Mouse (Mus musculus): ENCODE data around the gene Henmt1. TPM values are rescaled to one million over a fixed set of nuclear protein-coding genes. Genes with fewer than 3 reads are reported as not detected.

The Henmt1 gene
- 1.6 and 1.9 TPM in 2 replicates for polyA plus RNA-seq (2016; fragmentation: Nextera tagmentation; extraction: Ambion mirVana)

DNA sequence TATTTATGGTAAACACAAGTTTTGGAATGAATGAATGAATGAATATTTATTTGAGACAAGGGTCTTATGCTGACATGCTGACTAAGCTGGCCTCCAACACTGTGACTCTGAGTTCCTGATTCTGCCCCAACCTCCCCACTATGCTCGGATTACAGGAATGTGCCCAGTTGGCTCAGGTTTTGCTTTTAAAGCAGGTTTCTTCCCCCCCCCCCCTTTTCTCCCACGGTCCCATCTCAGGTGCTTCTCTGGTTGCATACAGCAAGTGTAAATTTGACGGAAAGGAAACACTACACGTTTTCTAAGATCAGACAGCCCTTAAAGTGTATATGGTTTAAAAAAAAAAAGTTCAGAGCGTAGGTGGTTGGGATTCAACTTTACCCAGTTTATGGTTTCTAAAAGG is at the start of gene Henmt1:
Henmt1 (plus strand) TSS at position 301 of the 400 bp plus-strand sequence.
- peak within 1 kb of the TSS; percentile 53 for H3K4me2 ChIP-seq (replicated peaks)
- H3K9ac ChIP-seq = no peak within 1 kb of the TSS
- no peaks in the 10 kb centered on the region for H3K4me1 ChIP-seq
- no peaks in the 10 kb centered on the region for H3K9me3 ChIP-seq
- peak within 1 kb of the TSS; percentile 35 for H3K4me3 ChIP-seq
- no peak within 1 kb of the TSS for H3K27ac ChIP-seq
- no peak for ATAC-seq (ENCODE audit: insufficient number of reproducible peaks, insufficient read depth, low FRiP score, low TSS enrichment)
- H3K36me3 ChIP-seq = no peaks in the 10 kb centered on the region
- H3K27me3 ChIP-seq = no peaks in the 10 kb centered on the region
- 83% methylated on average over 5 of the region's 5 CpGs for WGBS

DNA sequence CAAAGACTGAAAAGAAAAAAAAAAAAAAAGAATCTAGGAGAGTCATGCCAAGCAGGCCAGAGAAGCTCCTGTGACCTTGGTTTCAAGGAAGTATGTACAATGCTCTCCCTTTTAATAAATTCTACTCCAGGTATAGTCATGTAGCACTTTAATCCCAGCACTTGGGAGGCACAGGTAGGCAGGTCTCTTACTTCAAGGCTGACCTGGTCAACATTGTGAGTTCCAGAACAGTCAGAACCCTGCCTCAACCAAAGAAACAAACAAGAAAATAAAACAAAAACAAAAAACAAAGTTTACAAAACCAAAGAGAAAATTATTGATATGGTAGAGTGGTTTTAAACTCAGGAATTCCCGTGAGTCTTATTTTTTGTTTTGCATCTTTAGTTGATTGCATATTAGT is 49.8 kb upstream of the Henmt1 start, which contains the start of gene Fndc7:
Fndc7 (minus strand) TSS at position 101 of the 400 bp plus-strand sequence.
- H3K4me3 ChIP-seq = no peak within 1 kb of the TSS
- no peak within 1 kb of the TSS for H3K9ac ChIP-seq
- H3K27me3 ChIP-seq = no peaks in the 10 kb centered on the region
- H3K27ac ChIP-seq = no peak within 1 kb of the TSS
- no peaks in the 10 kb centered on the region for H3K4me1 ChIP-seq
- WGBS = 92% methylated on average over 1 of the region's 1 CpGs
- no peak within 1 kb of the TSS for H3K4me2 ChIP-seq (replicated peaks)
- H3K9me3 ChIP-seq = no peaks in the 10 kb centered on the region
- no peaks in the 10 kb centered on the region for H3K36me3 ChIP-seq
- ATAC-seq (ENCODE audit: insufficient number of reproducible peaks, insufficient read depth, low FRiP score, low TSS enrichment) = no peak

DNA sequence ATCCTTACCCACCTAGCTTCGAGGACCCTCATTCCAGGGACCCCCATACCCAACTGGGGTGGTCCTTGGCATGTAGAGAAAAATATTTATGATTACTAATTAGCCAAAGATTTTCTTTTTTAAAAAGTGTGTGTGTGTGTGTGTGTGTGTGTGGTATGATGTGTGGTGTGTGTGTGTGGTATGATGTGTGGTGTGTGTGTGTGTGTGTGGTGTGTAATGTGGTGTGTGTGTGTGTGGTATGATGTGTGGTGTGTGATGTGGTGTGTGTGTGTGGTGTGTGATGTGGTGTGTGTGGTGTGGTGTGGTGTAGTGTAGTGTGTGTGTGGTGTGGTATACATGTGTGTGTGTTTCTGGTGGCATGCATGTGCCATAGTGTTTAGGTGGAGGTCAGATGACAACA is 47.6 kb upstream of the Henmt1 start:
- no peaks in the 10 kb centered on the region for H3K4me1 ChIP-seq
- ATAC-seq (ENCODE audit: insufficient number of reproducible peaks, insufficient read depth, low FRiP score, low TSS enrichment) = no peak
- H3K4me2 ChIP-seq (replicated peaks) = no peak overlapping the region
- H3K36me3 ChIP-seq = no peaks in the 10 kb centered on the region
- H3K27ac ChIP-seq = no peak overlapping the region
- H3K9me3 ChIP-seq = no peaks in the 10 kb centered on the region
- no peaks in the 10 kb centered on the region for H3K27me3 ChIP-seq
- H3K9ac ChIP-seq = no peak overlapping the region
- no peak overlapping the region for H3K4me3 ChIP-seq
- 73% methylated on average over 1 of the region's 1 CpGs for WGBS

DNA sequence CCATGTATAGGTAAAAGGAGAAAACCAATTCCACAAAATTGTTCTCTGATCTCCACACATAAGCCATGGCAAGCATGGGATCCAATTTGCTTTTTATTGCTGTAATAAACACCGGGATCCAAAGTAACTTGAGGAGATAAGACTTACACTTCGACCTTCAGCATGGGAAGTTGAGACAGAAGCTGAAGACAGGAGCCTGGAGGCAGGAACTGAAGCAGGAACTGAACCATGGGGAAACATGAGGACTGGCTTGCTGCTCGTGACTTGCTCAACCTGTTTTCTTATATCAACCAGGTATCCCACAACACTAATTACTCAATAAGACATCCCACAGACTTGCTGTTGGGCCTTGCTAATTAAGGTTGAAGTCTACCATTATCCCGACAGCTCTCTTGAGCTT is 46.8 kb upstream of the Henmt1 start:
- Histone ChIP-seq H3K4me3 (no peak overlapping the region), H3K4me2 (replicated peaks) (no peak overlapping the region)
- WGBS = 73% methylated on average over 4 of the region's 4 CpGs

GRCm38 (mm10) chr3:108898640-108899039 is 41.0 kb upstream of the Henmt1 start:
- Histone ChIP-seq H3K9me3 (no peaks in the 10 kb centered on the region), H3K9ac (no peak overlapping the region), H3K27ac (no peak overlapping the region), H3K4me2 (replicated peaks) (no peak overlapping the region), H3K27me3 (no peaks in the 10 kb centered on the region), H3K36me3 (peaks cover 15% of the 10 kb centered on the region), H3K4me3 (no peak overlapping the region), H3K4me1 (no peaks in the 10 kb centered on the region)
- ATAC-seq (ENCODE audit: insufficient number of reproducible peaks, insufficient read depth, low FRiP score, low TSS enrichment) = no peak
- WGBS = 93% methylated on average over 4 of the region's 4 CpGs

More for the DNA sequence above, 46.8 kb upstream of the Henmt1 start:
- H3K27ac ChIP-seq = no peak overlapping the region
- no peak for ATAC-seq (ENCODE audit: insufficient number of reproducible peaks, insufficient read depth, low FRiP score, low TSS enrichment)
- H3K9me3 ChIP-seq = no peaks in the 10 kb centered on the region
- H3K4me1 ChIP-seq = no peaks in the 10 kb centered on the region
- H3K27me3 ChIP-seq = no peaks in the 10 kb centered on the region
- no peak overlapping the region for H3K9ac ChIP-seq
- H3K36me3 ChIP-seq = no peaks in the 10 kb centered on the region

- WGBS = 88% methylated on average over 3 of the region's 3 CpGs
- H3K27me3 ChIP-seq = no peaks in the 10 kb centered on the region
- no peak for ATAC-seq (ENCODE audit: insufficient number of reproducible peaks, insufficient read depth, low FRiP score, low TSS enrichment)
- no peaks in the 10 kb centered on the region for H3K4me1 ChIP-seq
- H3K4me3 ChIP-seq = no peak overlapping the region
- H3K4me2 ChIP-seq (replicated peaks) = no peak overlapping the region
- no peak overlapping the region for H3K9ac ChIP-seq
- H3K9me3 ChIP-seq = no peaks in the 10 kb centered on the region
- no peak overlapping the region for H3K27ac ChIP-seq
- H3K36me3 ChIP-seq = peaks cover 30% of the 10 kb centered on the region
Measured at GRCm38 (mm10) chr3:108900147-108900546, 39.5 kb upstream of the Henmt1 start.

- H3K36me3 ChIP-seq = peaks cover 33% of the 10 kb centered on the region
- no peak overlapping the region for H3K4me3 ChIP-seq
- no peaks in the 10 kb centered on the region for H3K4me1 ChIP-seq
- no peaks in the 10 kb centered on the region for H3K27me3 ChIP-seq
- ATAC-seq (ENCODE audit: insufficient number of reproducible peaks, insufficient read depth, low FRiP score, low TSS enrichment) = no peak
- no peak overlapping the region for H3K27ac ChIP-seq
- WGBS = 80% methylated on average over 5 of the region's 5 CpGs
- no peaks in the 10 kb centered on the region for H3K9me3 ChIP-seq
- H3K4me2 ChIP-seq (replicated peaks) = no peak overlapping the region
- H3K9ac ChIP-seq = no peak overlapping the region
Measured at GRCm38 (mm10) chr3:108900681-108901080, 39.0 kb upstream of the Henmt1 start.

DNA sequence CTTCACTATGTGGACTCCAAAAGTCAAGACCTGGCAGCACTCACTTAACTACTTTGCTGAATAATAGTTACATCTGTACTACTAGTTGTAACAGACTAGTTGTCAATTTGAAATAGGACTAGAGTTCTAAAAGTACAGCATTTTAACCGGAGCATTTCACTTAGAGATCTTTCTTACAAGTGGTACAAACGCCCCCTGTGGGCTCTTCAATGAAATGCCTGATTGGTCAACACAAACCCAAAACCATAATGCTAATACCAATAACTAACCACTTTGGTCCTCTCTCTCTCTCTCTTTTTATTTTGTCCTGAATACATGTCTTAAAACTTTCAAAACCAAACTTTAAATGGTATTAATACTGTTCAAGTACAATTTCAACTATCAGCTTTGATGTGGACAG is 37.6 kb upstream of the Henmt1 start:
- peaks cover 39% of the 10 kb centered on the region for H3K36me3 ChIP-seq
- no peaks in the 10 kb centered on the region for H3K9me3 ChIP-seq
- H3K27me3 ChIP-seq = no peaks in the 10 kb centered on the region
- H3K4me2 ChIP-seq (replicated peaks) = no peak overlapping the region
- H3K4me1 ChIP-seq = no peaks in the 10 kb centered on the region
- H3K4me3 ChIP-seq = no peak overlapping the region
- H3K9ac ChIP-seq = no peak overlapping the region
- WGBS = 57% methylated on average over 2 of the region's 2 CpGs
- H3K27ac ChIP-seq = no peak overlapping the region
- ATAC-seq (ENCODE audit: insufficient number of reproducible peaks, insufficient read depth, low FRiP score, low TSS enrichment) = no peak

DNA sequence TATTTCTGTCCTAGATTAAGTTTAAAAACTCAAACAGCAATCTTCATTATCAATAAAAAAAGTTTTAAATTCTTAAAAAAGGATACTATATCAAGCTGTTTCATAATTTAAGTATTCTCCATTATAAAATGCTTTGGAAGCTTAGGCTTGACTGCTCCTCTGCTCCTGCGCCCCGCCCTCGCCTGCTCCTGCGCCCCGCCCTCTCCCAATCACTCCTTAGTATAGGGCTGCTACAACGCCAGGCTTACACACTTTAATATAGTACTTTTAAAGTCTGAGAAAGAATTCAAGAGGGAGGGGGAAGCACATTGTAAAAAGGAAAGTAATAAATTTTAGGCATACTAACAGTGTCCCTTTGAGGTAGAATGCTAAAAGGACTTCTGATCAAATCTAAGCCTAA is 36.7 kb upstream of the Henmt1 start:
- Histone ChIP-seq H3K4me1 (no peaks in the 10 kb centered on the region), H3K36me3 (peaks cover 42% of the 10 kb centered on the region), H3K27ac (no peak overlapping the region), H3K9me3 (no peaks in the 10 kb centered on the region), H3K4me2 (replicated peaks) (no peak overlapping the region), H3K4me3 (no peak overlapping the region), H3K9ac (no peak overlapping the region), H3K27me3 (no peaks in the 10 kb centered on the region)
- no peak for ATAC-seq (ENCODE audit: insufficient number of reproducible peaks, insufficient read depth, low FRiP score, low TSS enrichment)
- 95% methylated on average over 6 of the region's 6 CpGs for WGBS

DNA sequence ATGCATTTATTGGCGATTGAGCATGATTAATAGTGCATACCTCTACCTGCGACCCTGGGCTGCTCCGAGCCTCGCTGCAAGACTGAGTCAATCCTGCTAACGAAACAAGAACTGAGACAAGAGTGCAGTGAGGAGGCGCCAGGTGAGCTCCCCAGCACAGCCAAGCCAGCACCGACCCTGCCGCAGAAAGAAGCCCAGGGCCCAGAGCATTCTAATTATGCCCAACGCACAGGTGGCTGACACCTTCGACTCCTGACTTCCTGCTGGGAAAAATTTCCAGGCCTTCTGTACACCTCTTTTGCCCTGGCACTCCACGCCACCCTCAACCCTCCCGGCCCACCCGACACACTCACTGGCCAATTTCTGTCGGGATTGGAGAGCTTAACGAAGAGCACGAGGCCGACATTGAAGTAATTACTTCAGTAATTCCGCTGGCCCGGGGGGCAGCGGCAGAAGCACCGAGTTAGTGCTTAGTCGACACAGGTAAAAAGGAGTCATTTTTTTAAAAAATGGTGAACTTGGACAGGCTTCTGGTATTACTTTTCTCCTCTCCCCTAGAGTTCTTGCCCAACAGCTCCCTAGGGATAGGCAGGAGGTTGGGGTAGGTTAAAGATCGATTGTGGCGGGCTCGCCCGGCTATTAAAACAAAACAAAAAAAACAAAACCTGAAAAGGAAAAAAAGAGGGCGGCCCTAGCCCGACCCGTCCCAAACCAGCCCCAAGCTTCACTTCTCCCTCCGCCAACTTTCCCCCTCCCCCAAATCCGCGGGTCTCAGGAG is 29.2 kb upstream of the Henmt1 start:
- Histone ChIP-seq H3K9ac (peak overlapping the region; percentile 93), H3K9me3 (no peaks in the 10 kb centered on the region), H3K27ac (peak overlapping the region; percentile 99), H3K36me3 (peaks cover 11% of the 10 kb centered on the region), H3K27me3 (no peaks in the 10 kb centered on the region), H3K4me1 (peaks cover 10% of the 10 kb centered on the region), H3K4me2 (replicated peaks) (peak overlapping the region; percentile 89), H3K4me3 (peak overlapping the region; percentile 98)
- WGBS = under 1% methylated on average over 31 of the region's 32 CpGs
- ATAC-seq (ENCODE audit: insufficient number of reproducible peaks, insufficient read depth, low FRiP score, low TSS enrichment) = no peak

- peaks cover 10% of the 10 kb centered on the region for H3K4me1 ChIP-seq
- no peaks in the 10 kb centered on the region for H3K27me3 ChIP-seq
- peak overlapping the region; percentile 89 for H3K4me2 ChIP-seq (replicated peaks)
- H3K27ac ChIP-seq = peak overlapping the region; percentile 99
- peak overlapping the region; percentile 98 for H3K4me3 ChIP-seq
- peak overlapping the region; percentile 93 for H3K9ac ChIP-seq
- peaks cover 6% of the 10 kb centered on the region for H3K36me3 ChIP-seq
- under 1% methylated on average over 44 of the region's 44 CpGs for WGBS
- ATAC-seq (ENCODE audit: insufficient number of reproducible peaks, insufficient read depth, low FRiP score, low TSS enrichment) = peak; percentile 87
- H3K9me3 ChIP-seq = no peaks in the 10 kb centered on the region
Measured at GRCm38 (mm10) chr3:108911081-108911547, 28.6 kb upstream of the Henmt1 start.
